Mouse (Mus musculus) megakaryocyte, embryonic 14.5 days (primary cell): ENCODE data around the gene Abcb4.

Source experiments
- FLI1 ChIP-seq: IDR thresholded peaks from 2 replicates; pipeline ENCODE4 v1.6.1; 2012; ENCODE audit warnings: low read length, inconsistent platforms, mixed read lengths
- GATA1 ChIP-seq: IDR thresholded peaks from 3 replicates; pipeline ENCODE4 v1.6.1; 2012; ENCODE audit warnings: mixed read lengths, low read length, inconsistent platforms, borderline replicate concordance

DNA sequence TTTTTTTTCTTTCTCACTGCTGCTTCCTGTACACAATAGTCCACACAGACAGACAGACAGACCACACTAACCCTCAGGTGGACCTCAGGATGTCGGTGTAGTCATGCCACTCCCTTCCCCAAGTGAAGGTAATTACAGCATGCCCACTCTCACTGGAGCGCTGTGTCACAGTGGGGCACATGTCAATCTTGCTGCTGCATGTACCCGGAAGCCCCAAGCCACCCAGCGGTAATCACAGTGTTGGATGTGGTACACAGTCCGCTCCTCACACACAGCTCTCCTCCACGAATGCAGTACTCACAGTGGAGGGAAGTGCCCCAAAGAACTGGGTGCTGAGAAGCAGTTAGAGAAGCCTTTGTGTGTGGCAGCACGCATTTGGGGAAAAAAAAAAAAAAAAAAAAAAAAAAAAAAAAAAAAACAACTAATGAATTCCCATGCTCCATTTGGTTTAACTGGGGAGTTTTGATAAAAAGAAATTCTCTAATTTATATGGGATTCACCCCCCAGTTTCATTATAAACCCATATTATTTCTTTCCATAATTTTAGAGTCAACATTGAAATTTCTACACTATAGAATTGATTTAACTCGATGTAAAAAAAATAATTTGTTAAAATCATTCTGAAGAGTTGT lies 18.2 kb downstream of the Abcb4 start:
- TF ChIP-seq GATA1 = no peak
- TF ChIP-seq FLI1 = no peak
